Mouse (Mus musculus) forebrain, embryonic 10.5 days (tissue): ENCODE measurements around the gene Psg19. TPM values are rescaled to one million over a fixed set of nuclear protein-coding genes. Genes with fewer than 3 reads are reported as not detected.
"Not testable (repeated sequence)": the region's sequence is repeated elsewhere in the genome, so short reads cannot be mapped to it uniquely, and the experiment has no call there.

Source experiments
- DNase-seq: peaks from one replicate; pipeline ENCODE4 v3.0.0-alpha.2; 2017; ENCODE audit warnings: low spot score; ENCODE audit errors: extremely low spot score
- H3K27ac ChIP-seq: fragments of 300-500 bp; sonication (generic); 2 replicates; pipeline ENCODE4 v1.5.1; 2016; ENCODE audit warnings: mild to moderate bottlenecking
- H3K27me3 ChIP-seq: fragments of 300-500 bp; sonication (generic); 2 replicates; pipeline ENCODE4 v1.6.1; 2016; ENCODE audit warnings: mild to moderate bottlenecking; ENCODE audit not compliant: poor library complexity, severe bottlenecking
- H3K36me3 ChIP-seq: fragments of 300-500 bp; sonication (generic); replicated peaks from 2 replicates; pipeline ENCODE4 v1.6.1; 2016; ENCODE audit warnings: mild to moderate bottlenecking, moderate library complexity
- H3K4me1 ChIP-seq: fragments of 300-500 bp; sonication (generic); 2 replicates; pipeline ENCODE4 v1.6.1; 2016
- H3K4me3 ChIP-seq: fragments of 300-500 bp; sonication (generic); 2 replicates; pipeline ENCODE4 v1.5.1; 2016; ENCODE audit warnings: mild to moderate bottlenecking, moderate library complexity
- H3K9me3 ChIP-seq: fragments of 300-500 bp; sonication (generic); 2 replicates; pipeline ENCODE4 v1.6.1; 2016; ENCODE audit warnings: mild to moderate bottlenecking, moderate library complexity
- WGBS: fragments of 180-500 bp; shearing (Covaris S2); methylation state at CpG from one replicate; pipeline ENCODE4 v1.1.7; 2016; 5-methylcytosine and 5-hydroxymethylcytosine counted together
- polyA plus RNA-seq: library from polyadenylated mRNA; unstranded; fragments of >200 nt; fragmentation: Nextera tagmentation; extraction: Ambion mirVana; gene quantifications from 2 replicates; pipeline ENCODE4 v1.2.1, GENCODE M21; 2016

Gene Psg19
- polyA plus RNA-seq, 1 experiment from 2014 or later, result not detected

- H3K4me1 ChIP-seq, H3K27ac ChIP-seq, H3K9me3 ChIP-seq, H3K36me3 ChIP-seq, H3K27me3 ChIP-seq, DNase-seq, H3K4me3 ChIP-seq: not testable (repeated sequence)
These were observed 7.6 kb downstream of the Psg19 start for GRCm38 (mm10) chr7:18790671-18791070.

GRCm38 (mm10) chr7:18781301-18781700, 17.0 kb downstream of the Psg19 start:
- H3K36me3 ChIP-seq, H3K27me3 ChIP-seq, DNase-seq, H3K4me1 ChIP-seq, H3K4me3 ChIP-seq, H3K9me3 ChIP-seq, H3K27ac ChIP-seq: not testable (repeated sequence)
- WGBS, result 63% methylated on average over 2 of the region's 2 CpGs

DNA sequence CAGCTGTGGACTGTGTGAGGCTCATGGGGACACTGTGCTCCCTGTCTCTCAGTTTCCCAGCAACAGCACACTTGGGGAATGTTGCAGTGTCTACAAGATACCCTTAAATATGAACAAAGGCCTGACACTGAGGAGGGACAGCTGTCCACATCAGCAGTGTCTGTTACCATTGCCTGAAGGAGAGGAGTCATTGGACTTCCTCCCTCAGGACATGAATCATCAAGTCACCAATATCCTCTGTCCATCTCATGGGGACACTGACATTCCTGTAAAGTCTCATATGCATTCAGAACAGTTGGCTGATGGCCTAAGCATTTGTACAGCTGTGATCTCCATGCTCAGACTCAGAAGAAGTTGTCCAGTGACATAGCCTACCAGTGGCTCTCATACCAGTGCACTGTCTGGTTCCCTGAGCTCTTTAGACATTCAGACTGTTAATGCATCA, 19.0 kb downstream of the Psg19 start:
- Histone ChIP-seq H3K9me3 (no peaks in the 10 kb centered on the region; the same call in 1 of the 2 replicates), H3K4me1 (no peaks in the 10 kb centered on the region), H3K27ac (no peak overlapping the region), H3K4me3 (no peak overlapping the region), H3K27me3 (no peaks in the 10 kb centered on the region), H3K36me3 (no peaks in the 10 kb centered on the region)
- DNase-seq, result no peak

- not testable (repeated sequence) for DNase-seq, H3K4me3 ChIP-seq, H3K4me1 ChIP-seq, H3K27ac ChIP-seq, H3K9me3 ChIP-seq, H3K36me3 ChIP-seq, H3K27me3 ChIP-seq
- 8% methylated on average over 1 of the region's 2 CpGs for WGBS
These were observed 35.4 kb downstream of the Psg19 start for GRCm38 (mm10) chr7:18762885-18763284.

- H3K27me3 ChIP-seq, H3K36me3 ChIP-seq, DNase-seq, H3K9me3 ChIP-seq, H3K27ac ChIP-seq, H3K4me1 ChIP-seq, H3K4me3 ChIP-seq: not testable (repeated sequence)
- WGBS, result 95% methylated on average over 7 of the region's 7 CpGs
These were observed 38.2 kb downstream of the Psg19 start for GRCm38 (mm10) chr7:18760152-18760551.

DNA sequence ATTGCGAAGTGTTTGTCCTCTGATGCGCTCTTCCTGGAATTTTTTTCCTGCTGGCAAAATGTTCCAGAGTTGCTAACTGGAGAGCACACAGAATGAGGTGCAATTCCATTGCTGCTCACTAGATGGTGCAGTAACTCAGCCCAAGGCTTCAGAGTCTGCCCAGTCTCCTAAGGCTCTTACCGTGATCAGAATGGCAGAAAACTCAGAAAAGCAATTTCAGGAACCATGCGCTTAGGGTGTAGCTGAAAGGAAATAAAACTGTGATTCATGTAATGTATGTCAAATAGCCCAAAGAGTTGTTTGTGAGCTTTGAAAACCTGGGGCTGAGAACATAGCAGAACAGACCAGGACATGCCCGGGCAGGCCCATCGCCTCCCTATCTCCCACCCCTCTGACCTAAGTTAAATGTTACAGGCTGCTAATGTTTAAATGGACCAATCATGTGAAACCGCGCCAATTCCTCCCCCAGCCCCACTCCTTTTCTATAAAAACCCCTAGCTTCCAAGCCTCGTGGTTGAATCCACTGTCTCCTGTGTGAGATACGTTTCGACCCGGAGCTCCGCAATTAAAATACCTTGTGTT, 48.3 kb downstream of the Psg19 start:
- 57% methylated on average over 11 of the region's 13 CpGs for WGBS
- Histone ChIP-seq H3K4me1 (peaks cover 27% of the 10 kb centered on the region), H3K27me3 (peaks cover 24% of the 10 kb centered on the region)
- H3K9me3 ChIP-seq, H3K27ac ChIP-seq, H3K4me3 ChIP-seq, H3K36me3 ChIP-seq: not testable (repeated sequence)
- DNase-seq, result peak; percentile 63

DNA sequence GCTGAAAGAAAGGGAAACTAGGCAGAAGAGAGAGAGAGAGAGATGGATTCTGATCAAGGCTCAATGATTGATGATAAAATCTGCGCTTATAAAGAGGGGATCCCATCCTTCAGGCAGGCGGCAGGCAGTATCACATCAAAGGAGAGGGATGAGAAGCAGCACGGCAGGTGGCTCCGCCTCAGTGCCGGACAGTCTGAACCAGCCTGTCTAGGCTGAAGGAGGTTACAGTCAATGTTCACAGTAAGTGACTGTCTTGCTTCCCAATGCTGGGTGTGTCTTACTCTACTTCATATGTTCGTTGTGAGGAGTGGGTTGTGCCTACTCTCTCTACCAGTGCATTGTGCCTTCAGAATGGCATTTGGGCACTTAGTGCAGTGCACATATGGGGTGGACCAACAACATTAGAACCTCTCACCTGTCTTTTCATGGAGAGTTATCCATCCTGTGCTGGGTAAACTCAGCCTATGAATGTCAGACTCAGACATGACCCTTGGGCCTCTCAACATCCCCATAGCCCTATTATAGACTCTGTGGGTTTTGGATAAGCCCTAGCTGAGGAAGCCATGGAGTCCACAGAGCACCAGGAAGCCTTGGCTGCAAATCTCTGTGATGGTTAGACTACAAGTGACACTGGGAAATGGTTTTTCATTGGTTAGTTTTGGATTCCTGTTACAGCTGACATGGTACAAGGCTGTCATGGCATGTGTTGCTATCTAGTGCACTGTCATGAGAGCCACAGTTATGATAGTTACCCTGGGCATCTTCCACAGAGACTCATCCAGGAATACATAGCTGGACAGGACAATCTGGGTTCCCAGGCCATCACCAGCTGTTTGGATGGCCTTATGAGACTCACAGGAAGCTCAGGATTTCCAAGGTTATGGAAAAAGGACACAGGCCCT, 49.1 kb downstream of the Psg19 start:
- peaks cover 27% of the 10 kb centered on the region for H3K4me1 ChIP-seq
- H3K27ac ChIP-seq, result no peak overlapping the region
- 18% methylated on average over 6 of the region's 6 CpGs for WGBS
- peaks cover 11% of the 10 kb centered on the region for H3K9me3 ChIP-seq
- H3K4me3 ChIP-seq, result peak overlapping the region; percentile 12; the same call in 1 of the 2 replicates
- no peak for DNase-seq
- H3K36me3 ChIP-seq, result no peaks in the 10 kb centered on the region
- H3K27me3 ChIP-seq, result peaks cover 24% of the 10 kb centered on the region

DNA sequence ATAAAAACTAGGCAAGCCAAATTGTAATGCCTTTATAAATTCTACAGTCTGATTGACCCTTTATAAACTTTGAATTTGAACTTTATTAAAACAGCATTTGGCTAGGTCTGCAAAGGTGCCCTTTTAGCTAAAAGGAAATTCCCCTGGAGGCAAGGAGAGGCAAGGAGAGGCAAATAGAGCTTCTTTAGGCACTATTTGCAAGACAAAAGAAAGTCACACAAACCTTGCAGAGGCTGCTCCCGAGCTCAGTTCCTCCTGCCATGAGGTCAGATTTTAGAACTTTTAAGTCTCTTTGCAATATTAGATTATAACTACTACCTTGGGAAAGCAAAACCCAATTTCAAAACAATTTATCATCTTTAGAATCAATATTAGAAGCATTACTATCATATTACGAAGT, 50.9 kb downstream of the Psg19 start:
- H3K27ac ChIP-seq, DNase-seq, H3K36me3 ChIP-seq, H3K4me3 ChIP-seq: not testable (repeated sequence)
- H3K9me3 ChIP-seq, result peaks cover 11% of the 10 kb centered on the region
- H3K4me1 ChIP-seq, result peaks cover 27% of the 10 kb centered on the region
- WGBS, result 28% methylated on average over 2 of the region's 2 CpGs
- H3K27me3 ChIP-seq, result peaks cover 24% of the 10 kb centered on the region

GRCm38 (mm10) chr7:18746189-18746860, 52.0 kb downstream of the Psg19 start:
- DNase-seq, result peak; percentile 43
- WGBS, result 7% methylated on average over 20 of the region's 20 CpGs
- Histone ChIP-seq H3K4me1 (peaks cover 27% of the 10 kb centered on the region), H3K9me3 (peaks cover 11% of the 10 kb centered on the region), H3K36me3 (no peaks in the 10 kb centered on the region), H3K27me3 (peaks cover 24% of the 10 kb centered on the region), H3K4me3 (peak overlapping the region; percentile 45), H3K27ac (peak overlapping the region; percentile 77)

Other genes with a start within 250 kb of the Psg19 start
- not detected in 2 replicates for gene Psg27, start 231.2 kb downstream of the Psg19 start, polyA plus RNA-seq
- gene Psg23, start 182.0 kb downstream of the Psg19 start, polyA plus RNA-seq, result not detected in 2 replicates
- not detected in 2 replicates for gene Psg21, start 141.8 kb downstream of the Psg19 start, polyA plus RNA-seq
- not detected in 2 replicates for gene Psg20, start 112.3 kb downstream of the Psg19 start, polyA plus RNA-seq
- not detected in 2 replicates for gene Psg22, start 80.4 kb downstream of the Psg19 start, polyA plus RNA-seq
- 0.09 TPM in 1 of 2 replicates, not detected in the other for gene Psg17, start 23.1 kb upstream of the Psg19 start, polyA plus RNA-seq
- not detected in 2 replicates for gene Mill2, start 41.4 kb upstream of the Psg19 start, polyA plus RNA-seq
- 0.93 and 1.0 TPM in 2 replicates for gene Pglyrp1, start 72.8 kb upstream of the Psg19 start, polyA plus RNA-seq
- 30.0 and 31.0 TPM in 2 replicates for gene Ccdc61, start 111.9 kb upstream of the Psg19 start, polyA plus RNA-seq
- gene Nova2, start 127.4 kb upstream of the Psg19 start, polyA plus RNA-seq, result 2.2 and 2.9 TPM in 2 replicates
- 0.15 TPM in 1 of 2 replicates, not detected in the other for gene Nanos2, start 188.9 kb upstream of the Psg19 start, polyA plus RNA-seq
- 3.9 and 4.4 TPM in 2 replicates for gene Mypop, start 192.7 kb upstream of the Psg19 start, polyA plus RNA-seq
- 21.3 and 22.1 TPM in 2 replicates for gene Irf2bp1, start 205.5 kb upstream of the Psg19 start, polyA plus RNA-seq
- gene Foxa3, start 225.0 kb upstream of the Psg19 start, polyA plus RNA-seq, result not detected in 2 replicates
- gene Sympk, start 225.9 kb upstream of the Psg19 start, polyA plus RNA-seq, result 41.2 and 46.3 TPM in 2 replicates